Mouse (Mus musculus) ES-E14 (cell line): ENCODE measurements around the gene Rab6a. TPM values are rescaled to one million over a fixed set of nuclear protein-coding genes. Genes with fewer than 3 reads are reported as not detected.

ENCODE experiments used
- DNase-seq: peaks from one replicate; pipeline ENCODE4 v3.0.0-alpha.2; 2013; ENCODE audit warnings: low read depth, low spot score
- H3K27ac ChIP-seq: 2 replicates; pipeline ENCODE4 v1.5.1; 2012; ENCODE audit warnings: low read depth, mild to moderate bottlenecking, low read length, moderate library complexity, mixed read lengths; ENCODE audit not compliant: poor library complexity, insufficient read depth, severe bottlenecking
- H3K36me3 ChIP-seq: 2 replicates; pipeline ENCODE4 v1.6.1; 2012; ENCODE audit warnings: mild to moderate bottlenecking, low read length, moderate library complexity, mixed read lengths; ENCODE audit not compliant: control insufficient read depth, poor library complexity, insufficient read depth, severe bottlenecking
- H3K4me1 ChIP-seq, 2 experiments: fragments of 150-350 bp in 1 of 2; sonication (generic) in 1 of 2; 2 replicates each; pipeline ENCODE4 v1.6.1; 2012; ENCODE audit warnings: low read length in 2 of 2, mild to moderate bottlenecking in 1 of 2, mixed read lengths in 1 of 2; ENCODE audit not compliant: control insufficient read depth in 2 of 2, insufficient read depth in 2 of 2, poor library complexity in 1 of 2
- H3K4me3 ChIP-seq, 2 experiments: fragments of 150-350 bp in 1 of 2; sonication (generic) in 1 of 2; 2 replicates each; pipeline ENCODE4 v1.5.1; 2012; ENCODE audit warnings: low read length in 2 of 2, low read depth in 1 of 2, mild to moderate bottlenecking in 1 of 2, mixed read lengths in 1 of 2; ENCODE audit not compliant: insufficient read depth in 1 of 2, poor library complexity in 1 of 2, severe bottlenecking in 1 of 2
- H3K9ac ChIP-seq: 2 replicates; pipeline ENCODE4 v1.6.1; 2012; ENCODE audit warnings: low read depth, mild to moderate bottlenecking, low read length, mixed read lengths; ENCODE audit not compliant: poor library complexity, insufficient read depth, severe bottlenecking
- H3K9me3 ChIP-seq: fragments of 150-350 bp; sonication (generic); 2 replicates; pipeline ENCODE4 v1.6.1; 2012; ENCODE audit warnings: low read depth, mild to moderate bottlenecking, low read length; ENCODE audit not compliant: control insufficient read depth, insufficient read depth
- CHD2 ChIP-seq: IDR thresholded peaks from 2 replicates; pipeline ENCODE4 v1.6.1; 2014; ENCODE audit warnings: mild to moderate bottlenecking, low read depth, low read length, inconsistent platforms
- HCFC1 ChIP-seq: IDR thresholded peaks from 2 replicates; pipeline ENCODE4 v1.6.1; 2012; ENCODE audit warnings: low read length, inconsistent platforms, borderline replicate concordance; ENCODE audit not compliant: insufficient read depth
- MAFK ChIP-seq: IDR thresholded peaks from 2 replicates; pipeline ENCODE4 v1.6.1; 2014; ENCODE audit warnings: mild to moderate bottlenecking, low read depth, low read length, inconsistent platforms; ENCODE audit not compliant: insufficient read depth
- ZC3H11A ChIP-seq: IDR thresholded peaks from 2 replicates; pipeline ENCODE4 v1.6.1; 2012; ENCODE audit warnings: low read depth, mild to moderate bottlenecking, inconsistent platforms, low read length, borderline replicate concordance
- ZNF384 ChIP-seq: IDR thresholded peaks from 2 replicates; pipeline ENCODE4 v1.6.1; 2012; ENCODE audit warnings: low read depth, low read length, inconsistent platforms
- in situ Hi-C, 2 experiments: fragments of 600-800 bp; cut with MboI; formaldehyde crosslinking; loops; one replicate each; pipeline ENCODE4 v1.15.1; 2025; ENCODE audit warnings: low sequenced_read_pairs in 2 of 2, inconsistent platforms in 1 of 2; ENCODE audit not compliant: unreplicated experiment in 2 of 2
- total RNA-seq: library from RNA; depleted of rRNA; stranded (reverse); fragments of 300-350 nt; gene quantifications from 2 replicates; pipeline ENCODE4 v1.2.3, GENCODE M21; 2012

Rab6a gene
- total RNA-seq, 1 experiment = 61.8 TPM

DNA sequence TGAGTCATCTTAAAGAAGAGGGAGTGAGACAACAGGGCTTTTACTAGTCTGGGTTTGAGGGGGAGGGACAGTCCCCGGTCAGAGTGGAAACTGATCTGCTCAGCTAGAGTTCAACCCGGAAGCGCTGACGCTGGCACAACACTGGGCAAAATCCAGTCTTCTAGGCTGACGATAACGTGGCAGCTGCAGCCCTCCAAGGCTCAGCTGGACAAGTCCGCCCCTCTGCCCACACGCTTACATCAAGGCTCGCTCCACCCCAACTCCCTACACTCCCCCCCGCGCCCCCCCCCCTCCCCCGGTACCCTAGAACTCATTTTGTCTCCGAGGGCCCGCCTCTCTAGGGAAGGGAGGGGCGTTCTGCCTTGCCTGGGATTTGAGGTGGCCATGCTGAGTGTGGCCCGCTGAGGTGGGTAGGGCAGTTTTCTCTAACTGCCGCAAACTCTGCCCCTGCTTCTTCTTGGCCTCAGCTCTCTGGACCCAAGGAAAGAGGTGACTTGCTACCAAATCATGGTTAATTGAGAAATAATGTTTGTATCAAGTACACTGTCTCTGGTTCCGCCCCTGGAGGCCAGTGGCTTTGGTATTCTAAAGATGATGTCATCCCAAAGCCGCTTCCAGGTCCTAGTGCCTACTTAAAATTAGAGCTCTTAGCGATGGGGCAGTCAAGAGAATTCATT, 16.2 kb upstream of the Rab6a start:
- DNase-seq = peak; percentile 47
- peak overlapping the region; percentile 76 for H3K9ac ChIP-seq
- in situ Hi-C loops = no loop called here
- H3K36me3 ChIP-seq = no peaks in the 10 kb centered on the region
- H3K4me3 ChIP-seq = peak overlapping the region; percentile 66 to 76
- no peak overlapping the region for H3K27ac ChIP-seq
- no peaks in the 10 kb centered on the region for H3K4me1 ChIP-seq
- H3K9me3 ChIP-seq = no peaks in the 10 kb centered on the region
- TF ChIP-seq HCFC1 = peak; percentile 70; the same call in 1 of the 2 replicates
- no peak for TF ChIP-seq ZNF384
- TF ChIP-seq ZC3H11A = no peak
- TF ChIP-seq MAFK = no peak

DNA sequence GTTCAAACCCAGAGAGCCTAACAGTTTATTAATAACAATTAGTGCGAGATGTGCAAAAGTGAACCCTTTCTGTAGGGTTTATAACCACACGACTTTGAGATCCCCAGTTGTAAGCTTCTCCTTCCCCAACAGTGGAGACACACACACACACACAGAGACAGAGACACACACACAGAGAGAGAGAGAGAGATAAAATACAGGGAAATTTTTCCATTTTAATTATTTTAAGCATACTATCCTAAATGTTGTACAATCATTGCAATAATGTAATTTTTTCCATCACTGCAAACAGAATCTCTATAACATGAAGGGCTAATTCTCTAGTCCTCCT, 15.7 kb upstream of the Rab6a start:
- TF ChIP-seq HCFC1 (no peak), CHD2 (no peak), MAFK (no peak), ZC3H11A (no peak), ZNF384 (no peak)
- no peak overlapping the region for H3K27ac ChIP-seq
- peak overlapping the region; percentile 66 to 76 for H3K4me3 ChIP-seq
- H3K4me1 ChIP-seq = no peaks in the 10 kb centered on the region
- in situ Hi-C loops = no loop called here
- no peak overlapping the region for H3K9ac ChIP-seq
- no peaks in the 10 kb centered on the region for H3K36me3 ChIP-seq
- H3K9me3 ChIP-seq = no peaks in the 10 kb centered on the region
- DNase-seq = no peak

DNA sequence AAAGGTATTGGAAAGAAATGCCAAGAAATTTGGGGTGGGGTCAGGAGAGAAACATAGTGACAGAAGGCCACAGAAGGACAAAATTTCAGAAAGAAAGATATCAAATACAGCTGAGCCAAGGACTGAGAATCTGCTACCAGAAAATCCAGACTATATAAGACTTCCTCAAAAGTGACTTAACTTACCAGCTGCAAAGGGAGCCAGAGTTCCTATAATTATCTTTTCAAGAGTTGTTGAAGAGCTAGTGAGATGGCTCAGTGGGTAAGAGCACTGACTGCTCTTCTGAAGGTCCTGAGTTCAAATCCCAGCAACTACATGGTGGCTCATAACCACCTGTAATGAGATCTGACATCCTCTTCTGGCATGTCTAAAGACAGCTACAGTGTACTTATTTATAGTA, 13.9 kb upstream of the Rab6a start:
- no peak for DNase-seq
- no peak overlapping the region for H3K9ac ChIP-seq
- H3K27ac ChIP-seq = no peak overlapping the region
- H3K4me3 ChIP-seq = no peak overlapping the region
- no peaks in the 10 kb centered on the region for H3K9me3 ChIP-seq
- no peaks in the 10 kb centered on the region for H3K4me1 ChIP-seq
- no peak for TF ChIP-seq CHD2
- no peak for TF ChIP-seq MAFK
- TF ChIP-seq HCFC1 = no peak
- TF ChIP-seq ZC3H11A = no peak
- no peak for TF ChIP-seq ZNF384
- in situ Hi-C loops = no loop called here
- H3K36me3 ChIP-seq = no peaks in the 10 kb centered on the region

DNA sequence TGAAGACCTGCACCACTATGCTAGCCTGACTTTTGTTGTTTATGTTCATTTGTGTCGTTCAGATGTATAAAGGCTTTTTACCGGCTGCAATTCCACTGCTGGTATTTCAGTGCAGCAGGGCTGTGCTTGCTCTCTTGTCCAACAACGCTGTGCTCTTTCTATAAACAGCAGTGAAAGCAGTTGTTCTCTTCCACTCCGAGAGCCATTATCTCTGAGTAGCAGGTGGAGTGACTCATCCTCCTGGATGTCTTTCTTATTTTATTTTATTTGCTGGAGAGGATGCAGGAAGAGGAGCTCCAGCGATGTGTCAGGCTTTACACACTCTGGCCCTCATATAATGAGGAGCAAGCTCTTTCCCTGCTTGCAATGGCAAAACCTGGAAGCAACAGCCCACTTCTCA, 7.0 kb upstream of the Rab6a start:
- H3K9me3 ChIP-seq = no peaks in the 10 kb centered on the region
- in situ Hi-C loops = no loop called here
- no peak for TF ChIP-seq ZC3H11A

DNA sequence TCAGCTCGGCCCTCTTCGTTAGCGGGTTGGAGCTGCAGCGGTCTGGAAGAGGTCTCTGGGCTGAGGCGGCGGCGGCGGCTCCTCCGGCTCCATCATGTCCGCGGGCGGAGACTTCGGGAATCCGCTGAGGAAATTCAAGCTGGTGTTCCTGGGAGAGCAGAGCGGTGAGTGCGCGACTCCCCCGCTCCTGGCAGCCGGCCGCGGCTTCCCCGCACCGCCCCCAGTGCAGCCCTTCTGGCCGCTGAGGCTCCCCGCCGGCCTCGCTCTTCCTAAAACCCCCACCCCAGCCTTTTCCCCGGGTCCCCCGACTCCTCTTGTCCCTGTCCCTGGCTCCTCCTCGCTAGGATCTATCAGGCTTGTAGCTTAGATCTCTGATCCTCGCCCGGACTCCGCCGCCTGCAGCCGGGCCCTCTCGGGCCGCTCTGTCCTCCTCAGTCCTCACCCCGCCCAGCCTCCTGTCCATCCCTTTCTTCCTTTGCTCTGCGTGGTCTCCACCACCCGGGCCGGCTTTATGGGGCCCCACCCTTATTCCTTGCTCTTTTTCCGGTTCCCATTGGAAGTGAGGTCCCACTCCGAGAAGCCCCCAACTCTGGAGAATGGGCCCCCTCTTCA, 1.0 kb downstream of the Rab6a start, which contains the start of gene Mrpl48:
Gene Mrpl48, minus strand, starts transcription at position 172 of the 612 bp plus-strand sequence.
- H3K36me3 ChIP-seq = no peaks in the 10 kb centered on the region
- peak within 1 kb of the TSS; percentile 91 for H3K9ac ChIP-seq
- peak within 1 kb of the TSS; percentile 86 for H3K27ac ChIP-seq
- in situ Hi-C loops = no loop called here
- H3K4me1 ChIP-seq = peaks cover 3 to 8% of the 10 kb centered on the region in 2 experiments; a peak in 2 of 4 replicates
- TF ChIP-seq HCFC1 (no peak), ZC3H11A (no peak)
- peak within 1 kb of the TSS; percentile 85 to 88 for H3K4me3 ChIP-seq
- H3K9me3 ChIP-seq = no peaks in the 10 kb centered on the region
- no peak for DNase-seq

More for the DNA sequence above, 7.0 kb upstream of the Rab6a start:
- Histone ChIP-seq H3K4me3 (no peak overlapping the region), H3K4me1 (no peaks in the 10 kb centered on the region), H3K36me3 (no peaks in the 10 kb centered on the region), H3K9ac (no peak overlapping the region), H3K27ac (no peak overlapping the region)
- no peak for DNase-seq
